Mouse (Mus musculus): ENCODE measurements at regions not wholly inside any gene's neighbourhood (a gene's known extent, or its start where the extent isn't known, plus 50 kb on each side); places are given as distances from the start of the nearest gene placed in this dataset.

- DNase-seq, result no peak
Measured at GRCm38 (mm10) chr19:56041930-56042329, 245.0 kb upstream of the Habp2 start.

GRCm38 (mm10) chr19:56046784-56047390, 240.1 kb upstream of the Habp2 start:
- no peak for DNase-seq

- no peak for DNase-seq
Measured at GRCm38 (mm10) chr19:56054186-56054585, 232.8 kb upstream of the Habp2 start.

GRCm38 (mm10) chr19:56056397-56056796, 230.5 kb upstream of the Habp2 start:
- no peak for DNase-seq

- DNase-seq, result no peak
Measured at GRCm38 (mm10) chr19:56061882-56062540, 224.9 kb upstream of the Habp2 start.

GRCm38 (mm10) chr19:56063099-56063498, 223.8 kb upstream of the Habp2 start:
- no peak for DNase-seq

- DNase-seq, result no peak
Measured at GRCm38 (mm10) chr19:56065730-56066129, 221.2 kb upstream of the Habp2 start.

GRCm38 (mm10) chr19:56068165-56068564, 218.8 kb upstream of the Habp2 start:
- peak; percentile 27 for DNase-seq

- peak; percentile 42 for DNase-seq
Measured at GRCm38 (mm10) chr19:56068854-56069253, 218.1 kb upstream of the Habp2 start.

- DNase-seq, result no peak
Measured at GRCm38 (mm10) chr19:56069266-56069665, 217.7 kb upstream of the Habp2 start.

- DNase-seq, result no peak
Measured at GRCm38 (mm10) chr19:56071340-56071739, 215.6 kb upstream of the Habp2 start.

- no peak for DNase-seq
Measured at GRCm38 (mm10) chr19:56076128-56076527, 210.8 kb upstream of the Habp2 start.

GRCm38 (mm10) chr19:56077491-56077890, 209.4 kb upstream of the Habp2 start:
- DNase-seq, result no peak

- DNase-seq, result no peak
Measured at GRCm38 (mm10) chr19:56086413-56087083, 200.4 kb upstream of the Habp2 start.

GRCm38 (mm10) chr19:56087127-56087526, 199.8 kb upstream of the Habp2 start:
- DNase-seq, result no peak

- no peak for DNase-seq
Measured at GRCm38 (mm10) chr19:56089795-56090375, 197.1 kb upstream of the Habp2 start.

GRCm38 (mm10) chr19:56091581-56091980, 195.4 kb upstream of the Habp2 start:
- DNase-seq, result no peak

- DNase-seq, result no peak
Measured at GRCm38 (mm10) chr19:56095873-56096272, 191.1 kb upstream of the Habp2 start.

- DNase-seq, result no peak
Measured at GRCm38 (mm10) chr19:56099725-56100124, 187.2 kb upstream of the Habp2 start.

GRCm38 (mm10) chr19:56100131-56100872, 186.6 kb upstream of the Habp2 start:
- DNase-seq, result no peak

- no peak for DNase-seq
Measured at GRCm38 (mm10) chr19:56102454-56103080, 184.4 kb upstream of the Habp2 start.

- no peak for DNase-seq
Measured at GRCm38 (mm10) chr19:56105073-56105451, 181.9 kb upstream of the Habp2 start.
